Mouse (Mus musculus): ENCODE data around the gene Hmx2.

DNA sequence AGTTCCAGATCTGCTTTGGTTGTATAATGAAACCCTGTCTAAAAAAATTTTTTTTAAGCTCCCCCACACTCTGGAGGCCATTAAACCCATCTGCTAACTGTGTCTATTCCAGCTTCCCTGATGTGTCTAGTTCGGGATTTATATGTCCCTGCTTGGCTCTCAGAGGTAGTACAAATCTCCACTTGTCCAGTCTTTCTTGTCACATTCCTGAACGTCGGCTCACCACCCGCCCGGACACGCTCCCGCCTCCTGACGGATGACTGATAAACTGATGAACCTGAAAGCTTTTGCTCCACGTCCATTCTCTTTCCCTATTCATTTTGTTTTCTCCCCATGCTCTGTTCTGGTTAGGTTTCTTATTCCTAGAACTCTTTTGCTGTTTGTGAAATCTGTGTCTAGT is 33.6 kb downstream of the Hmx2 start:
- TF ChIP-seq POLR2A (IDR thresholded peaks at IDR 0.05; ENCODE audit: low read depth, low read length) = no peak
- no peak for TF ChIP-seq CTCF (conservative IDR thresholded peaks at IDR 0.05 in 1 of 2, IDR thresholded peaks at IDR 0.05 in 1 of 2; ENCODE audit: low read depth in 2 of 2, low read length in 2 of 2)
- TF ChIP-seq EP300 (IDR thresholded peaks at IDR 0.05; ENCODE audit: low read length) = no peak
- no peak for TF ChIP-seq ZMIZ1 (IDR thresholded peaks at IDR 0.05; ENCODE audit: low read depth, low read length)
- TF ChIP-seq JUND (conservative IDR thresholded peaks at IDR 0.05; ENCODE audit: low read depth, low read length) = no peak
- TF ChIP-seq TBP (conservative IDR thresholded peaks at IDR 0.05; ENCODE audit: low read depth, low read length) = no peak
- no peak for TF ChIP-seq MXI1 (IDR thresholded peaks at IDR 0.05; ENCODE audit: low read depth, low read length)
- no peak for TF ChIP-seq HCFC1 (IDR thresholded peaks at IDR 0.05; ENCODE audit: low read depth, low read length)
- TF ChIP-seq MAFK (IDR thresholded peaks at IDR 0.05; ENCODE audit: insufficient replicate concordance, low read length) = no peak
- TF ChIP-seq UBTF (IDR thresholded peaks at IDR 0.05; ENCODE audit: low read depth, low read length) = no peak
- TF ChIP-seq CHD2 (IDR thresholded peaks at IDR 0.05; ENCODE audit: low read length) = no peak
- no peak for TF ChIP-seq ZC3H11A (IDR thresholded peaks at IDR 0.05; ENCODE audit: low read depth, low read length)
- no peak for TF ChIP-seq ELF1 (IDR thresholded peaks at IDR 0.05; ENCODE audit: low read depth, low read length)
- TF ChIP-seq ZNF384 (IDR thresholded peaks at IDR 0.05; ENCODE audit: low read depth, low read length) = no peak
